Mouse (Mus musculus) limb, embryonic 14.5 days (tissue): ENCODE results near the gene Tnfrsf25. TPM values are rescaled to one million over a fixed set of nuclear protein-coding genes. Genes with fewer than 3 reads are reported as not detected.

Source experiments
- ATAC-seq: fragments of 200-750 bp; cut with Nextera tagmentation; 2 replicates; pipeline ENCODE4 v1.8.0; 2017; ENCODE audit warnings: low read depth, moderate number of reproducible peaks, moderate TSS enrichment; ENCODE audit not compliant: low FRiP score
- DNase-seq: peaks from one replicate; pipeline ENCODE4 v3.0.0-alpha.2; 2015; ENCODE audit warnings: low spot score
- H3K27ac ChIP-seq: fragments of 300-500 bp; sonication (generic); replicated peaks from 2 replicates; pipeline ENCODE4 v1.5.1; 2014; ENCODE audit warnings: low read depth, mild to moderate bottlenecking, low read length, moderate library complexity, mixed read lengths
- H3K27me3 ChIP-seq: fragments of 300-500 bp; sonication (generic); 2 replicates; pipeline ENCODE4 v1.6.1; 2014; ENCODE audit warnings: low read length, mixed read lengths; ENCODE audit not compliant: control insufficient read depth, insufficient read depth
- H3K36me3 ChIP-seq: fragments of 300-500 bp; sonication (generic); 2 replicates; pipeline ENCODE4 v1.6.1; 2014; ENCODE audit warnings: mild to moderate bottlenecking, low read length, moderate library complexity, mixed read lengths; ENCODE audit not compliant: control insufficient read depth, insufficient read depth
- H3K4me1 ChIP-seq: fragments of 300-500 bp; sonication (generic); 2 replicates; pipeline ENCODE4 v1.6.1; 2014; ENCODE audit warnings: antibody characterized with exemption, low read length, mixed read lengths; ENCODE audit not compliant: control insufficient read depth, insufficient read depth
- H3K4me2 ChIP-seq: fragments of 300-500 bp; sonication (generic); replicated peaks from 2 replicates; pipeline ENCODE4 v1.6.1; 2014; ENCODE audit warnings: low read depth, mild to moderate bottlenecking, low read length, moderate library complexity; ENCODE audit not compliant: severe bottlenecking
- H3K4me3 ChIP-seq: fragments of 300-500 bp; sonication (generic); replicated peaks from 2 replicates; pipeline ENCODE4 v1.5.1; 2014; ENCODE audit warnings: low read length
- H3K9ac ChIP-seq: fragments of 300-500 bp; sonication (generic); 2 replicates; pipeline ENCODE4 v1.6.1; 2014; ENCODE audit warnings: mild to moderate bottlenecking, low read depth, low read length, moderate library complexity; ENCODE audit not compliant: severe bottlenecking
- H3K9me3 ChIP-seq: fragments of 300-500 bp; sonication (generic); 2 replicates; pipeline ENCODE4 v1.6.1; 2016; ENCODE audit warnings: low read length; ENCODE audit not compliant: control insufficient read depth
- POLR2A ChIP-seq: fragments of 200-500 bp; IDR thresholded peaks from 2 replicates; pipeline ENCODE4 v1.8.0; 2012; ENCODE audit warnings: inconsistent platforms, mild to moderate bottlenecking, moderate library complexity, borderline replicate concordance; ENCODE audit not compliant: insufficient read depth, insufficient read length; ENCODE audit errors: extremely low read depth
- WGBS: fragments of 180-500 bp; shearing (Covaris S2); extraction: QIAGEN DNeasy Blood & Tissue Kit; methylation state at CpG from one replicate; pipeline ENCODE4 v1.1.7; 2014; 5-methylcytosine and 5-hydroxymethylcytosine counted together
- polyA plus RNA-seq, 2 experiments: library from polyadenylated mRNA; depleted of rRNA in 1 of 2; stranded (reverse) in 1 of 2; unstranded in 1 of 2; fragments of >200 nt; fragmentation: Nextera tagmentation in 1 of 2; extraction: Ambion mirVana in 1 of 2; gene quantifications; 2 replicates each; pipeline versions ENCODE4 v1.2.1 to v1.2.3; 2012 to 2014

Gene Tnfrsf25
- polyA plus RNA-seq, 2 experiments, result 1.0 to 6.0 TPM

DNA sequence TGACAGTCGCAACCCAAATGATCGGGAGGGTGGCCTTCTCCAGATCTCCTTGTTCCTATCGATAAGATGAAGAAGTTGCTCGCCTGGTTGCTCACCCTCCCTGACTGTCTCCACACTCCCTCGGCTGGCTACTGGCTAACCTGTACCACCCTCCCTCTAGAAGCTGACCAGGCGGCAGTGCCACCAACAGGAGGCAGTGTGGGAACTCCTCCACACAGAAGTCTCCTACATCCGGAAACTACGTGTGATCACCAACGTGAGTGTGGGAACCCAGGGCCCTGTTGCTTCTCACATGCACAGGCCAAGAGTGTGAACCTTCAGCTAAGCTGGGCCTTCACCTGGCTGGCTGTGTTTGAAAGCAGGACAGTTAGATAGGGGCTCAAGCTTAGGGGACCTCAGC, 9.0 kb upstream of the Tnfrsf25 start:
- ATAC-seq (no peak), DNase-seq (no peak)
- H3K9me3 ChIP-seq, result no peaks in the 10 kb centered on the region
- WGBS, result 54% methylated on average over 9 of the region's 9 CpGs
- peaks cover 16% of the 10 kb centered on the region for H3K4me1 ChIP-seq
- no peaks in the 10 kb centered on the region for H3K27me3 ChIP-seq
- no peak overlapping the region for H3K27ac ChIP-seq
- H3K4me2 ChIP-seq, result no peak overlapping the region
- peaks cover 73% of the 10 kb centered on the region for H3K36me3 ChIP-seq
- no peak overlapping the region for H3K9ac ChIP-seq
- H3K4me3 ChIP-seq, result no peak overlapping the region
- TF ChIP-seq POLR2A, result no peak

DNA sequence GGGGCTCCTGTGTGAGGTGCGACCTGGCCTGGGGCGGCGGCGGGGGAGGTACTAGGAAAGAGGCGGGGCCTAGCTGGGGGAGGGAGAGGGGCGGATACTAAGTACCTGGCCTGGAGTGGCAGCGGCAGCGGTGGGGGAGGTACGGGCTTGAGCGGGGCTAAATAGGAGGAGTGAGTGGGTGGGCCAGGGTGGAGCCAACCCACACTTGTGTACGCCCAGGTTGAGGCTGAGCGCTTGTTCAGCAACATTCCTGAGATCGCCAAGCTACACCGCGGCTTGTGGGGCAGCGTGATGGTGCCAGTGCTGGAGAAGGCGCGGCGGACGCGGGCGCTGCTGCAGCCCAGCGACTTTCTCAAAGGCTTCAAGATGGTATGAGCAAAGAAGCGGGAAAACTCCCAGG, 8.2 kb upstream of the Tnfrsf25 start:
- Histone ChIP-seq H3K4me1 (peaks cover 16% of the 10 kb centered on the region), H3K4me2 (peak overlapping the region; percentile 63), H3K9ac (no peak overlapping the region), H3K9me3 (no peaks in the 10 kb centered on the region), H3K4me3 (peak overlapping the region; percentile 35), H3K27me3 (no peaks in the 10 kb centered on the region), H3K36me3 (peaks cover 74% of the 10 kb centered on the region), H3K27ac (peak overlapping the region; percentile 65; the same call in 1 of the 2 replicates)
- no peak for TF ChIP-seq POLR2A
- 6% methylated on average over 23 of the region's 24 CpGs for WGBS
- ATAC-seq, result peak; percentile 82
- peak; percentile 76 for DNase-seq

DNA sequence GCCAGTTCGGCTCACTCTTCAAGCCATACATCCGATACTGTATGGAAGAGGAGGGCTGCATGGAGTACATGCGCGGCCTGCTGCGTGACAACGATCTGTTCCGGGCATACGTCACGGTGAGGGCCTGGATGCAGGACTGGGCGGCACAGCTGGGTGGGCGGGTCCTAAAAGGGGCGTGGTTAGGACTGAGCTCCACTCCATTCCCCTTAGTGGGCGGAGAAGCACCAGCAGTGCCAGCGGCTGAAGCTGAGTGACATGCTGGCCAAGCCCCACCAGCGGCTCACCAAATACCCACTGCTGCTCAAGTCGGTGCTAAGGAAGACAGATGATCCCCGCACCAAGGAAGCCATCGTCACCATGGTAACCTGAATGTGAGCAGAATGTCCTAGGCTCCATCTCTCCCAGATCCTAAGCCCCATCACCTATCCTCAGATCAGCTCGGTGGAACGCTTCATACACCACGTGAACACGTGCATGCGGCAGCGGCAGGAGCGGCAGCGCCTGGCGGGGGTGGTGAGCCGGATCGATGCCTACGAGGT, 7.7 kb upstream of the Tnfrsf25 start:
- H3K36me3 ChIP-seq, result peaks cover 79% of the 10 kb centered on the region
- H3K27me3 ChIP-seq, result no peaks in the 10 kb centered on the region
- H3K4me1 ChIP-seq, result peaks cover 16% of the 10 kb centered on the region
- peak overlapping the region; percentile 65; the same call in 1 of the 2 replicates for H3K27ac ChIP-seq
- H3K9me3 ChIP-seq, result no peaks in the 10 kb centered on the region
- H3K4me2 ChIP-seq, result peak overlapping the region; percentile 63
- DNase-seq (peak; percentile 87), ATAC-seq (peak; percentile 90)
- no peak for TF ChIP-seq POLR2A
- H3K4me3 ChIP-seq, result peak overlapping the region; percentile 35
- no peak overlapping the region for H3K9ac ChIP-seq
- WGBS, result 12% methylated on average over 29 of the region's 30 CpGs

DNA sequence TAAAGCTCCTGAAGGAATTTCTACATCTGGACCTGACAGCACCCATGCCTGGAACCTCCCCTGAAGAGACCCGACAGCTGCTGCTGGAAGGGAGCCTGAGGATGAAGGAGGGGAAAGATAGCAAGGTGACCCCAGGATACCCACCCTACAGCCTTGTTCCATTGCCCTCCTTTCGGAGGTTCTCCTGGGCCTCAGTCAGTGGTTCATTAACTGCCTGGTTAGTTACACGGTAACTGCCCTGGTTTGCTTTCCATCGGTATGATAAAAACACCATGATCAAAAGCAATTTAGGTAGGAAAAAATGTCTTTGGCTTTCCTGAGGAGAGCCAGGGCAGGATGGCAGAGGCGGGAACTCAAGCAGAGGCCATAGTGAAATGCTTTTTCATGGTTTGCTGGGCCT, 7.1 kb upstream of the Tnfrsf25 start:
- no peak for DNase-seq
- 77% methylated on average over 5 of the region's 5 CpGs for WGBS
- Histone ChIP-seq H3K9ac (no peak overlapping the region), H3K4me3 (no peak overlapping the region), H3K9me3 (no peaks in the 10 kb centered on the region), H3K27ac (no peak overlapping the region), H3K27me3 (no peaks in the 10 kb centered on the region), H3K36me3 (peaks cover 80% of the 10 kb centered on the region), H3K4me1 (peaks cover 16% of the 10 kb centered on the region), H3K4me2 (no peak overlapping the region)
- TF ChIP-seq POLR2A, result no peak
- no peak for ATAC-seq

- Histone ChIP-seq H3K27me3 (peaks cover 1% of the 10 kb centered on the region; the same call in 1 of the 2 replicates), H3K4me2 (no peak overlapping the region), H3K9me3 (no peaks in the 10 kb centered on the region), H3K9ac (no peak overlapping the region), H3K27ac (no peak overlapping the region), H3K4me3 (no peak overlapping the region), H3K36me3 (peaks cover 80% of the 10 kb centered on the region), H3K4me1 (peaks cover 16% of the 10 kb centered on the region)
- ATAC-seq (no peak), DNase-seq (no peak)
- WGBS, result 75% methylated on average over 3 of the region's 3 CpGs
- TF ChIP-seq POLR2A, result no peak
Observed at GRCm38 (mm10) chr4:152109509-152109908, 6.2 kb upstream of the Tnfrsf25 start.
